Mouse (Mus musculus) CD8-positive naive resting alpha-beta T cell, adult 2 months (primary cell): ENCODE data around the gene Srsf1.

Experiments
- DNase-seq, 2 experiments: peaks; one replicate each; pipeline ENCODE4 v3.0.0; 2022; ENCODE audit warnings: low read depth in 2 of 2, low spot score in 2 of 2

The Srsf1 gene

DNA sequence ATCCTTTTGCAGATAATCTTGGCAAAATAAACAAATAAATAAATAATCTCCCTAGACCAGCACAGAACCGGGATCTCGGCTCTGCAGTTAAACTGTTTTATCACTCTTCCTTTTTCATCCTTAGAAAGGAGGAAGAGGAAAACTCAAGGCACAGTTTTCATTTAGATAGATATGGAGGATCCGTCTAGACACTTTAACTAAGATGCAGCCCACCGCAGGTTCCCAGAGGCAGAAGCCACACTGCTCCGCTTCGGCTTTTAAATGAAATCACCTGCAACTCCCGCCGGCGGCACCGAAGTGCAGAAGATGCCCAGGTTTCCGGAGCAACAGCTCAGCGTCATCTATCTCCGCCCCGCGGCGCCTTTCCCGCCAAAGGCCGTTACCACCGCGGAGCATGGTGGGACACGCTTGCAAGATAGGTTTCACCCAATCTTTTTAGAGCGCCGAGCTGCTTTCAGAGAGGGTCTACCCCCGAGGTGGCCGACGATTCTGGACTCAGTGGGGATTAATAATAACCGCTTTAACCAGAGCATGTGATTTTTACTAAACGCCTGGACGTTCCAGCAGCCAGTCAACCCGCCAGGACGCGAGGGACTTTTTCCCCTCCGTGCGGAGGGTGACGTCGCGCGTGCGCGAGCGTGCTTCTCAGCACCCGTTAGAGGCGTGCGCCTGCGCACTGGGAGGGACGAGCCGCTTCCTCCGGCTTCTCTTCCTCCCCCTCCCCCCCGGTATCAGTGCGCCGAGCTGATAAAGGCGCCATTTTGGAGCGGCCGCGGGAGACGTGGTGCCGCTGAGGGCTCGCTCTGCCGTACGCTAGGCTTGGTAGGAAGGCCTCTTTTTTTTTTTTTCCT is at the start of gene Srsf1:
Gene Srsf1 (plus strand): TSS at position 430 of the 851 bp plus-strand sequence.
- peak; percentile 95 to 96 for DNase-seq

DNA sequence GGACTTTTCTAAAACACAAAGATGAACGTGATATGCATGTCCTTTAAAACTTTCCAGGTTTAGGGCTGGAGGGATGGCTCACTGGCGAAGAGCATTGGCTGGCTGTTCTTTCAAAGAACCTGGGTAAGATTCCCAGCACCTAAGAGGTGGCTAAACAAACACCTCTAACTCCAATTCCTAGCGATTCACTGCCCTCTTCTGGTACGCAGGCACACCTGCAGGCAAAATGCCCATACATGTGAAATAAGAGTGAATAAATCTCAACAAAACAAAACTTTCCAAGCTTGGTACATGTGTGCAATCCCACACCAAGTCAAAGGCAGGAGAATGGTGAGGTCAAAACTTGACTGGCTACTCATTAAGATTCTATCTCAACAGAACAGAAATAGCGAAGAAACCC is 47.4 kb upstream of the Srsf1 start:
- DNase-seq: no peak

DNA sequence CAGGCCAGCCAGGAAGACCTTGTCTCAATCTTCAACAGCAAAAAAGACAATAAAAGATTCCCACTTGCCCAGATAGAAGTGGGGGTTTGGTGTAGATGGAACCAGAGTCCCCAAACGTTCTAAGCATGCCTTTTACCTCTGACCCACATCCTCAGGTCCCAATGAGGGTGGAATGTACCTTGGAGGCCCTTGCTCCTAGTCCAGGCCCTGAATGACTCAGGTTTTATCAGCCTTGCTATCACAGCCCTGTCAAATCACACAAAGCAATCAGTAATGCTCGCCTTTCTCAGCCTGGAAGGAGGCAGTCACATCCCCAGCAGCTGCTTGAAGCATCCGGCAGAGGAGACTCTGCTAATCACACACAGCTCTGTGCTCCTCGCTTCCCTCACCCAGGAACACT is 44.4 kb upstream of the Srsf1 start:
- DNase-seq: no peak

DNA sequence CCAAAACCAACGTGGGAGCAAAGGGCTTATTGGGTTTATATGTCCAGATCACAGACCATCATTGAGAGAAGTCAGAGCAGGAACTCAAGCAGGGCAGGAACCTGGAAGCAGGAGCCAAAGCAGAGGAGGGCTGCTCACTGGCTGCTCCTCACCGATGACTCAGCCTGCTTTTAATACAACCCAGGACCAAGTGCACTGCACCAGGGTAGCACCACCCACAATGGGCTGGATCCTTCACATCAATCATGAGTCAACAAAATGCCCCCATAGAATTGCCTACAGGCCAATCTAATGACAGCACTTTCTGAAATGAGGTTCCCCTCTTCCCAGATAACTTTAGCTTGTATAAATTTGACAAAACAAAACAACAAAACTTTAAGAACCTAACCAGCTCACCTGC is 43.0 kb upstream of the Srsf1 start:
- DNase-seq: no peak

DNA sequence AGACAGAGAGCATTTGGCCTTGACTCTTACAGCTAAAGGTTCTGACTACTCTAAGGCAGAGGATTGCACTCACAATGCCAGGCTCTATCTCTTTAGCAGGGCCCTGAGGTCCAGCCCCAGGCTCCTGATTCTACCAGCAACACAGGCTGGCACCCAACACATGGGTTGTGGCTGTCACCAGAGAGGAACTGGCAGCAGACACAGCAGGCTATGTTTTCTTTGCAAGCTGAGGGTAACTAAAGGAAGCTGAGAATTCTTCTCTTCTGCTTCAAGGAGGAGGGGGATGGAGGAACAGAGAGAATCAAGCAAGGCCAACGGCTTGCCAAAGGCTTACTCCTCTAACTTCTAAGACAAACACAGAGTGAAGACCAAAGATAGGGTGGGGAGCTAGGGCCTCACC is 38.5 kb upstream of the Srsf1 start:
- DNase-seq: no peak

DNA sequence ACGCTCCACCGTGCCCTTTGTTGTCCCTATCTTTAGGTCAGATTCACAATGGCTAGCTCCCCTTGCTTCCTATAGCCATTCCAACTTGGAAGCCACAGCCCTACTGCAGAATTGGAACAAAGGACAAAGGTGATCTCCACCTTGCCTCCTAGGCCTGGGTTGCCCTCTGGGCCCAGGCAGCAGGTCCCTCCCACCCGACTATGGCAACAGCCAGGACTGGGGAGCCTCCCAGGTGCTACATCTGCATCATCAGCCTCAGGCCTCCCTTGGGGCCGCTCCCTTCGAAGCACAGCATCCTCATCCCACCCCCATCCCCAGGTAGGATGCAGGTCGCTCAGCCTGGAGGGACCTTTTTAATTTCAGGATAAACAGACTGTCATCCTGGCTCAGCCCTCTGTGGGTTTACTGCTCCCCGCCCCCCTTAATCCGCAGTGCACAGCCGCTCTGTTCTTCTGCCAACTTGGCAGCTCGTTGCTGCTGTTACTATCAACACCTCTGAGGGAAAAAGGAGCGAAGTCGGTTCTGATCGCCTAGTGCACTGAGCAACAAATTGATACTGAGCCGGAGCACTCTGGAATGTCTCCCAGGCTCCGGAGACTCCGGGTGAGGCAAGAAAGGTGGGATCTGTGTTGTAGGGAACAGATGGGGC is 37.5 kb upstream of the Srsf1 start:
- DNase-seq: no peak

DNA sequence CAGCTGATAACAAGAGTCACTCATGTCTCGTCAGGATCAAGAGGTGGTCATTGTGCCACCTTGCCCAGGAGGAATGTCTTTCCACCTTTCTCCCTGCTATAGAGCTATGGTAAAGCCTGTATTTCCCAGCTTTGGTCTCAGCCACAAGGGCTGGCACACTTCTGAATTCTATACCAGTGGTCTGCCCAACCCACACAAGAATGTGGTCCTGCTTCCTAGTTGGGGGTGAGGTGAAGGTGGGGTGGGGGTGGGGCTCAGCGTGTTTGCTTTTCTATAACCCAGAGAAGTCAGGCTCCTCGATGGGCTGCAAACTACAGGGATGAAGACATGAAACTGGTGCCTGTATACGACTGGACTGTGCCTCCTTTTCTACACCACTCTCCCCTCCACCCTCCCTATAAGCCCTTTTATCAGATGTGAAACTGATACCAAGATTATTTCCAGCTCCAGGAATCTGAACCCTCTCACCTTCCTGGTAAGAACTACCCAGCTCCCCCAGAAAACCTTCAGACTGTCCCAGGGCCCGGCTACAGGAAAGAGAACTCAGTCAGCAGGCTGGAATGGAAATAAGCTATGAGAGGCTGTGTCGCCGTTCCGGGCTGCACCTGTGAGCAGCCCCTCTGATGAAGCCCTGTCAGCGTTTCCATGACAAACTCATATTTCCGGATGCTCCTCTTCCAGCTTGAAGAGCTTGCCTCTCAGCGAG is 35.8 kb upstream of the Srsf1 start:
- no peak for DNase-seq

DNA sequence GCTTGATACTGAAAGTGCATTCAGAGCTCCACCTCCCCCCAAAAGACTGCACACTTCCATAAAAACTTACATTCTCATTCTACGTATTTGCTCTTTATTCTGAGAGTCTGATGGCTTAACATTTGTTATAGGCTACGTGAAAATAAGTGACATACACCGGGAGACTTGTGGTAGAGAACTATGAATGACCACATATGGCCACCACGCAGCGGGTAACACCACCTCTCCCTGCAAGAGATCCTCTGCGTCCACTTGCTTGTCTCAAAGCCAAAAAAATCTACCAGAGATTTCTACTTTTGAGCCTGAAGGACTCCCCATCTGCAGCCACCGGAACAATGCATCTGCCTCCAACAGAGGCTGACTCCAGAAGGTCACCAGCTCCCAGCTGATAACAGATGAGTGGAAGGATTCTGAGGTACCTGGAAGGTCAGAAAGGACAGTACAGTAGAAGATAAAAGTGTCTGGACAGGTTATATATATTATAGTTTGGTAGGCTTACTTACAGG is 35.2 kb upstream of the Srsf1 start:
- DNase-seq: no peak

DNA sequence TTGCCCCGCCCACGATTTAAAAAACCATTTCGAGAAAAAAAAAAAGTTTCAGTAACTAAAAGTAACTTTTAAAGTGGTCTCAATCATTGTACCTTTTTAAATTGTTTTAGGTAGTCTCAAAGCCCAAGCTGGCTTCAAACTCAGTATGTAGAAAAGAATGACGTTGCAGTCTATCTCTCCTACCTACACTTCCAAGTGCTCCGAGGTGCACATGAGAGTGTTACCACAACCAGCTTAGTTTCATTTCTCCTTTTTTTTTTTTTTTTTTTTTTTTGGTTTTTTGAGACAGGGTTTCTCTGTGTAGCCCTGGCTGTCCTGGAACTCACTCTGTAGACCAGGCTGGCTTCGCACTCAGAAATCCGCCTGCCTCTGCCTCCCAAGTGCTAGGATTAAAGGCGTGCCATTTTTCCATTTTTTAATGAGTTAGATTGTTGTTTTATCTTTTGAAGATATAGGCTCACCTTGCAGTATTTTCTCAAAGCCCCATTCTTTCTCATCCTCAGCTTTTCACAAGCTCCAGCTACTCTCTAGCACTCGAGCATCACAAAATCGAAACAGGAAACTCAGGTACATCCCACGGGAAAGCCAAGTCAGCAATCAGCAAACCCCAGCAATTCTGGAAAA is 34.4 kb upstream of the Srsf1 start:
- no peak for DNase-seq

DNA sequence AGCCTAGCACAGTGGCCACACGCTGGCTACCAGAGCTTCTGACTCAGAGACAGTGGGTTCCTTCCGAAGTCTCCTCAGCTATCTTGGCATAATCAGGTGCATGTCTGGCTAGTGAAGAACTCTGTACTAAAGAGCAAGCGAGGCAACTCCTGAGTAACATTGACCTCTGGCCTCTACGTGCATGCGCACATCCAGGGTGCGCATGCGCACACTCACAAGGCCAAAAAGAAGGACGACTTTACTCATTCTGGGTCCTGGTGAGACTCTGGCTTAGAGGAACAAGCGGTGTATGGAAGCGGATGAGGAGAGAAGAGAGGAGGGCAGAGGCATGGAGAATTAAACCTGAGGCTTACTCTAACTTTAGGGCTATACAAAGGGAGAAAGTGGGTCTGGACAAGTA is 33.5 kb upstream of the Srsf1 start:
- DNase-seq: no peak

DNA sequence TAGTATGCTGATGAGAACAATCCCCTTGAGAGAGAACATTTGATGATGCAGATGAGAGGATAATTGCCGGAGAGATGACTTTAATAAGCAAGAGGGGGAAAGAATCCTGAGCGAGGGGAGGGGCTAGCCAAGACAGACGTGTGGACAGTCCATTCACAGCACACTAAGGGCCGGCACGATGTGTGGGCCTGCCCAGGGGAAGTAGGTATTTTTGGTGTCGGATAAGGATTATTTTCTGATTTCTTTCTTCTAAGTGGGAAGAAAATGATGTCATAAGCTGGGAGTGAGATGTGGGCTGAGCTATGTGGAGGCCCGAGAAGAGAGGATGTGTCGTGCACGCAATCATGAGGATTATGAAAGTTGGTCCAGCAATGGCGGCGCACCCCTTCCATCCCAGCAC is 32.0 kb upstream of the Srsf1 start:
- no peak for DNase-seq

DNA sequence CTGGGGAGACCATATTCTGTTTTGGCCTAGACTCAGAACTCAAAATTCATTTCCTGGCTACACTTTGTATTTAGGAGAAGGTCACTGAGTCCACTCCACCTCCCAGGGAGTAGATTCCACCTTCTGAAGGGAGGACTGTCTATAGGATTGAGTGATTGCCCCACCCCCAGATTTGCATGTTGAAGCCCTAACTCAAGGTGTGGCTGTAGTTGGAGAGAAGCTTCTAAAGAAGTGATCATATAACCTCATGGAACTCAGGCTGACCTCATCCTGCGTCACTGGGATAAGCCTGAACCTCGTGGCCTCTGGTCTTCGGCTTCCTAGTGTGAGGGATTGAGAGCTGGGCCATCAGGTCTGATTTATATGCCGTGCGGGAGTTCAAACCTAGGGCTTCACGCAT is 31.4 kb upstream of the Srsf1 start:
- no peak for DNase-seq

DNA sequence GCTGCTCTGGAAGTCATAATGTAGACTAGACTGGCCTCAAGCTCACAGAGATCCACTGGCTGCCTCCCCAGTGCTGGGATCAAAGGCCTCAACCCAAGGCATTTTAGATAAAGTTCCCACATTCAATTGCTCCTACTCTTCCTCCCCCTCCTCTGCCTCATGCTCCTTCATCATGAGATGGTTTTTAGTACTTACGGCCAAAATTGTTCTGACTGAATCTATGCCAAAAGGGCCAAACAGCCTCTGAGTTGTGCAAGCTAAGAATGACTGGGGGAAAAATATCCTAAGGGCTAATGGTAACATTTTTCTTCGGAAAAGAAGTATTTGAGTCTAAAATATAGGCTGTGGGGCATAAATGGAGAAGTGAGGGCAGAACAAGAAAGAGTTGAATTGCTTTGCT is 23.2 kb upstream of the Srsf1 start:
- no peak for DNase-seq

DNA sequence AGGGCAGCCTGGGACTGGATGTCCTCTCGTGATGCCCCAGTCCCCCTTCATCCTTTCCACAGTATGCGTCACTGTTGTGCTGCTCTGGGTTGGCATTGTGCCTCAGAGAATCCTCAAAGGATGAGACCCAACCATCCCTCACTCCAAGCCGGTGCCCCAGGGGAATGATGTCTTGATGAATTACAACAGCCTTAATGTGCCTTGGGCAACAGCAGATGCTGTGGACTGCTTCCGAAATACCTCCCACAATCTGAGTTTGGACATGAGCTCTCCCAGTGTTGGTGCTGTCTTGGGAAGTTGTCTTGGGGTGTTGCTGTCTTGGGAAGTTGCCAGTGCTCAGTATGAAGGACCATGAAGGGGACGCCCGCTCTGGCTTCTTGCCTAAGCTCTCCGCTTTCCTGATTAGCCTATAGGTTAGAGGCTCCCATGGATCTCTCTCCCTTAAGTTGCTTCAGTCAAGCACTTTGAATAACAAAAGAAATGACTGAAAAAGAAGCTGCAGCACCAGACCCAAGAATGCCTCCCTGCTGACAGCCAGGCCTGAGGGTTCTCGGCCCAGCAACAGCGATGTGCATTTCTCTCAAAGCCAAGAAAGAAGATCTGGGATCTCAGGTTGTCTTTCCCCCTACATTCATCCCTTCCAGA is 19.7 kb upstream of the Srsf1 start:
- no peak for DNase-seq

DNA sequence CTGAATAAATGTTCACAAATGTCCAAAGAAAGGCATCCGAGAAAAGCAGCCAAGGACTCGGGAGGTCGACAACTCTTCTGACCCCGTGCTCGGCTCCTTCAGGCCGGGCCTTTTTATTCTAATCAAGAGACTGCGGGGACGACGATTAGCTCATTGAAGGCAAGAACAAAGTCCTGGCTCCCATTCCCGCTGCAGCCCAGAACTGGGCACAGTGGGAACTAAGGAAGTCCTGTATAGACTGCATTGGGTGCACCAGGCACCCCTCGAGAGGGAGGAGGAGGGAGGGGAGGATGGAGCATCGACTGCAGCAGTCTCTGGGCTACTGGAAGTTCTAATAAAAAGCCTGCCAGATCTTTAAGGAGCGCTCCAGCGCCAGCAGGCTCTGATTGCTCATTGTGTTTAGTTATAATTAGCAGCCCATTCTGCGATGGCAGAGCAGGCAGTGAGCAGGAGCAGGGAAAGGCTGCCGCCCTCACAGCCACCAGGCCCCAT is 18.9 kb upstream of the Srsf1 start:
- no peak for DNase-seq

DNA sequence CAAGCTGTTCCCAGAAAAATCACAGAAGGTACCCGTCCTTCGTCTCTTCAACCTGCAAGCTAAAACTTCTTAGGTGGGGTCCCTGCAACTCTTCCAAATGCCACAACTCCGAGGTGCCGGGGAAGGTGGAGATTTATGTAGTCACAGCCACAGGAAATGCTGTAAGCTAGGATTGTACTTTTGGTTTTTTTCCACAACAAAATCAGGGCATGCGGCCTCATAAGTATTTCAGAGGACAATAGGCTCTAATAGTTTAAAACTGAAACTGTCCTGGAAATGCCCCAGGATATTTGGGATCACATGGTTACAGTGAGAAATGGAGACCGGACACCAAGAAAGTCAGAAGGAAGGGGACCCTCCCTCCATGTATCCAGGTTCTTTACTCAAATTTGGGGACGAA is 17.0 kb upstream of the Srsf1 start:
- DNase-seq: no peak

DNA sequence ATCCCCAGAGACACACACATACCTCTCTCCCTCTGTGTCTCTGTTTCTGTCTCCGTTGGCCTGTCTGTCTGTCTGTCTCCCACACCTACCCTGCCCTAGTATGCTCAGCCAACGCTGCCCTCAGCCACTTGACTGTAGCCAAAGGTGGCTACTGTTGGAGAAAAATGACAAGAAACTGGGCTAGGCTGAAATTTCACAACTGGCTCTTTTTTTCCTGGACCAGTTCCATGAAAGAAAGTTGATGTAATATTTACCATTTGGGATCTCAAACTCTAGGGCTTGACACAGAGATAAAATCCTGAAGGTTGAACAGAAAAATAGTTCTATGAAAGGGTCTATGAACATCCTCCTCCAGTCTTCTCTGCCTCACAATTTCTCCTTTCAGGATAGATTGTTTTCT is 16.3 kb upstream of the Srsf1 start:
- no peak for DNase-seq

DNA sequence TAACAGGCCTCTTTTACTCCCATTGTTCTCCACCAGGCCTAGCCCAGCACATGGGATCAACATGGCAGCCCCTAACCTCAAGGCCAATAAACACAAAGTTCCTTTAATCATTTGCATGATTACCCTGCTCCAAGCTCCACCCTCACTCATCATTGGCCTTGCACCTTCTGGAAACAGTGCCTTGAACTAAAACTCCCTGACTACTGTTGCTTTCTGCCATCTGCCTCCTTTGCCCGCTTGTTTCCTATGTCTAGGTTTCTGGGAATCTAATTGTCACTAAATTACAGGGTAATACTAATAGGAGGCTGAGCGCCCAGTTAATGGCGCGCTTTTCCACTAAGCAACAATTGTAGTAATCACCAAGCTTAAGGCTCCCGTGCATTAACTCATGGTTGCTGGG is 15.4 kb upstream of the Srsf1 start:
- DNase-seq: no peak

DNA sequence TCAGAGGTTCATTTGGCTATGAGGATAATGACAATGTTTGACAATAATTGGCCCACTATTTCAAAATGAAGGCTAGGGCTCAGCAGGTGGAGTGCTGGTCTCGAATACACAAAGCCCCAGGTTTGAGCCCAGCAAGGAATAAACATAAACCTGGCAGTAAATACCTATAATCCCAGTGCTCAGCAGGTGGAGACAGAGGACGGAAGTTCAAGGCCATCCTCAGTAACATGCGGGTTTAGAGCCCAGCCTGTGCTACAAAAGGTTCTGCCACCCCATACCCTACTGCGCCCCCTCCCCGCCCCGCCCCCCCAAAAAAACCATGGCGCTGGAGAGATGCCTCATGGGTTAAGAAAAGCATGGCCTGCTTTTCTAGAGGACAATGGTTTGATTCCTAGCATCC is 11.2 kb upstream of the Srsf1 start:
- no peak for DNase-seq

DNA sequence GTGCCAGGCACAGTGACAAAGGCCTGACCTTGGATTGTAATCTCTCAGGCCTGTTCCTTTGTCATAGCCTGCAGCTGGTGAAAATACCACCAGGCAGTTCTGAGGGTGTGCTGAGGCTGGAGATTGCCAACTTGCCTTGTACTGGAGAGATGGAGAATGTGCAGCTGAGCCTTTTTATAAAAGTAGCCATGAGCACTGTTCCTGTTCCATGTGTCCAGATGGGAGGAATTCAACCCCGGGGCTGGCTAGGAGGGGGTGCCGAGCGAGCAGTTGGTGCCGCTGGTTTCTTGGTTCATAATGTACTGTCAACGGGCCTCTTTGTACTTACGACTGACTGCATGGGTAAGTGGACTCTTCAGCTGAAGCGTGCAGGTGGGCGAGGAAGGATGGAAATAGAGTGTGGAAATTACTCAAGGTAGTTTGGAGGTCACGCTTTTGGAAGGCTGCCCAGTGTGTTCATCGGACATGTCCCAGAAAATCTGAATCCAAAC is 10.4 kb upstream of the Srsf1 start:
- DNase-seq: no peak

DNA sequence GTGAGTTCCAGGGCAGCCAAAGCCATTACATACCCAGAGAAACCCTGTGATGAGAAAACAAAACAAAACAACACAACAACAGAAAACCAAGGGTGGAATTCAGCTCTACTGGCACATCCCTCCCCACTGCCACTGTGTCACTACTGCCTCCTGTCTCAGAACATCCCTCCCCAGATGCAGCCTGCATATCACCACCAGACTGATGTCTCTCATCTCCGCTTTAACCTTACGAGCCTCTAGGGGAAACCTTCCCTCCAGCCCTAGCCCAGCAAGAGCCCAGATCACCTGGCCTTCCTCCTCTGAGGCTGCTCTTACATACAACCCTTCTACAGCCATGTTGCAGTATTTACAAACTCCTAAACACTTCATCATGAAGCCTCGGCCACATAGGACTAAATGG is 9.8 kb upstream of the Srsf1 start:
- DNase-seq: no peak
